Mouse (Mus musculus) monocyte, adult 59 days (primary cell): Measurements from ENCODE around the gene Olfr491. TPM values are rescaled to one million over a fixed set of nuclear protein-coding genes. Genes with fewer than 3 reads are reported as not detected.

Source experiments
- total RNA-seq, 2 experiments: library from RNA; stranded (reverse); gene quantifications; one replicate each; pipeline ENCODE4 v1.2.4; 2023

Gene Olfr491
- not detected for total RNA-seq

DNA sequence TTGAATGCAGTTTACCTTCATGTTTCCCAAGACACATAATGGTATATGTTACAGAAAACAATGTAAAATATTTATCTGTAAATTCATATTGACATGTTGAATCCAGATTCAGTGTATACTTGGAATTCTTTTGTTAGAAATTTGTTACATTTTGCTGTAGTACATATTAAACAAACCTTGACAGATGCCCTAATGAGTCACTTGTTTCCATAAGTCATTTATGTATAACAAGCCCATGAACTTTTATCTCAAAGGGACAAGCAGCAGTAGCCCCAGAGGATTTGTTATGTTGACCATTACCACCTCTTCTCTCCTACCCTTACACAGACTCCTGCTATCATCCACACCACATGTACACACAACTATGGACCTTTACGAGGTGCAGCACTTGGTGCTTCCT lies at the start of gene Olfr491:
TSS of gene Olfr491 (plus strand) at position 301 of the 400 bp plus-strand sequence.

DNA sequence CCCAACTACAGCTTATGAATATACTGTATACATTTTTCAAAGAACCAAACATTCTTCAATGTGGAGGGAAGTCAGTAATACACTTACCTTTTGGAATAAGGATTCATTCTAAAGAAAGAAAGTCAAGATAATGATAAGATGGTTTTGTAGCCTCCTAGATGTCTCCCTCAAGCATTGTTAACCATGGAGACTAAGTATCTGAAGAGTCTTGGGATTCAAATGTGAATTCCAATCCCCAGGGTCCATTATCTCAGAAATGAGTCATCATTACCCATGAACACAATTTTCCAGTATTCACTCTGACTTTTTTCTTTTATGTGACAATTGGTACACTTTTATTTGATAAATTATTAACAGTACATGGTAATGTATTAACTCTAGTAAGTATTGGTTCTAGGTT lies 24.4 kb upstream of the Olfr491 start, which contains the start of gene Olfr490:
TSS of gene Olfr490 (minus strand) at position 101 of the 400 bp plus-strand sequence.

DNA sequence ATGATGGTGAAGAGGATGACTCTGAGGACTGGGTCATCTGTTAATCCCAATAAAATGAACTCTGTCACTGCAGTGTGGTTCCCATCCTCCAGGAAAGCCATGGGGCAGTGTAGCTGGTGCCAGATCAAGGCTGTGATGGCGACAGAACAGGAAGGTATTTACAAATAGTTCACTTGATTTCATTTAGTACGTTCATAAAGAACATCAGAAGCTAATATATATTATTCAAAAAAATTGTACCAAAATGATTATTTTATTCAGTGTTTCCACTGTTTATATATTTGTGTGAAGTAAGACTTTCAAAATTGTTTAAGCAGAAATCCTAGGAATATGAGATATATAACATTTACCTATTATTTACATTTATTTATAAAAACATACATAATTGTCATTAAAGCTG lies 10.3 kb downstream of the Olfr491 start, which contains the start of gene Olfr492:
TSS of gene Olfr492 (minus strand) at position 101 of the 400 bp plus-strand sequence.

DNA sequence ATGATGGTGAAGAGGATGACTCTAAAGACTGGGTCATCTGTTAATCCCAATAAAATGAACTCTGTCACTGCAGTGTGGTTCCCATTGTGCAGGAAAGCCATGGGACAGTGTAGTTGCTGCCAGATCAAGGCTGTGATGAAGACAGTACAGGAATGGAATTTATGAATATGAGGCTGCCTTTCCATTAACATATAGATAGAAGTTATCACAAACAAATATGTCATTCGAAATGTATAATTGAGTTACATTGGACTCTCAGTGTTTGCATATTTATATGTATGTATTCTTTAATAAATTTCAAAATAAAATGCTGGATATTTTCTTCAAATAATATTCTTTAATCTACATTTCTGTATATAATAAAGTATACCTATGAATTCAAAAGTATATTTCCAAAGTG lies 33.6 kb downstream of the Olfr491 start, which contains the start of gene Olfr493:
TSS of gene Olfr493 (minus strand) at position 101 of the 400 bp plus-strand sequence.

DNA sequence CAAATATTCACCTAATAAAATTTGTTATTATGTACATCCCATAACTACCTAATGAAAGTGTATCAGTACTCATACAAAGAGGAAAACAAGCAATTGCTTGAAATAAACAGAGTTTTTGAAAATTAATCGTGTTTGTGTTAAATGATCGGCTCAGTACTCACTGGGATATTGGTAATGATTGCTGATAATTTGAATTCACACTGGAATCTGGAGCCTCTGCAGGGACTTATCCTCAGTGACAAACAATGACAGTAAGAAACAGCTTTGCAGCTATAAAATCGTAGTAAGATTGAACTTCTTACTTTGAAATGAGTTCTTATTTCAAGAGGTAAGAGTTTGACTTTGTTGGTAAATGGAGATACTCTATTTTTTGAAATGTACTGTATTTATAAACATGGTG lies 51.8 kb downstream of the Olfr491 start, which contains the start of gene Olfr494:
TSS of gene Olfr494 (plus strand) at position 301 of the 400 bp plus-strand sequence.

Other genes starting within 250 kb of the Olfr491 start
- not detected for gene Olfr480, start 246.1 kb upstream of the Olfr491 start, total RNA-seq
- gene Olfr481, start 233.6 kb upstream of the Olfr491 start, total RNA-seq, result not detected
- 1 to 10 TPM; 1.5 to 1.8 TPM for gene Olfr482, start 215.9 kb upstream of the Olfr491 start, total RNA-seq
- not detected for gene Olfr483, start 212.6 kb upstream of the Olfr491 start, total RNA-seq
- not detected for gene Olfr484, start 186.0 kb upstream of the Olfr491 start, total RNA-seq
- not detected for gene Olfr485, start 153.6 kb upstream of the Olfr491 start, total RNA-seq
- gene Olfr486, start 140.7 kb upstream of the Olfr491 start, total RNA-seq, result not detected
- not detected for gene Olfr487, start 98.8 kb upstream of the Olfr491 start, total RNA-seq
- not detected for gene Olfr488, start 55.1 kb upstream of the Olfr491 start, total RNA-seq
- gene Olfr490, start 24.5 kb upstream of the Olfr491 start, total RNA-seq, result not detected
- gene Olfr492, start 10.2 kb downstream of the Olfr491 start, total RNA-seq, result not detected
- gene Olfr493, start 33.5 kb downstream of the Olfr491 start, total RNA-seq, result not detected
- not detected for gene Olfr494, start 51.9 kb downstream of the Olfr491 start, total RNA-seq
- not detected for gene Olfr495, start 79.7 kb downstream of the Olfr491 start, total RNA-seq
- not detected for gene Olfr497, start 107.0 kb downstream of the Olfr491 start, total RNA-seq
- gene Olfr498, start 151.9 kb downstream of the Olfr491 start, total RNA-seq, result not detected
- gene Olfr502, start 211.6 kb downstream of the Olfr491 start, total RNA-seq, result not detected
- not detected for gene Olfr503, start 231.1 kb downstream of the Olfr491 start, total RNA-seq